Mouse (Mus musculus): Measurements from ENCODE around the gene Hcn3. TPM values are rescaled to one million over a fixed set of nuclear protein-coding genes. Genes with fewer than 3 reads are reported as not detected.
A peak's percentile ranks its signal among the peaks of the same experiment; 100 is the strongest.

The Hcn3 gene
- total RNA-seq, 1 experiment from 2014 or later: 0.47 TPM

DNA sequence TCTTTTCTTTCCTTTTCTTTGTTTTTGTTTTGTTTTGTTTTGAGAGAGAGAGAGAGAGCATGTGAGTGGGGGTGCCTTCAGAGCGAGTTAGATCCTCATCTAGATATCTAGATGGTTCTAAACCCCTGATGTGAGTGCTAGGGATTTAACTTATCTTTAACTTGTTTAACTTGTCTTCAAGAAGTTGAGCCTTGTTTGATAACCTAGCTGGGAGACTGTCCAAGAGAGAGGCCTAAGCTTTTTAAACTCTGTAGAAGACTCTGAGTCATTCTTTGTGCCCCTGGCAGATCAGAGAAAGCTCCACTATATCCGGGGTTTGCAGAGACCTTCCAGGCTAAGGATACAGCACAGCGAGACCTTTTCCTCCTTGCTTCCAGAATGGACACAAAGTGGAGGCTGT, 52.5 kb downstream of the Hcn3 start:
- no peak for ATAC-seq (ENCODE audit: extremely low read depth, insufficient number of reproducible peaks, low FRiP score, poor library complexity, severe bottlenecking)

DNA sequence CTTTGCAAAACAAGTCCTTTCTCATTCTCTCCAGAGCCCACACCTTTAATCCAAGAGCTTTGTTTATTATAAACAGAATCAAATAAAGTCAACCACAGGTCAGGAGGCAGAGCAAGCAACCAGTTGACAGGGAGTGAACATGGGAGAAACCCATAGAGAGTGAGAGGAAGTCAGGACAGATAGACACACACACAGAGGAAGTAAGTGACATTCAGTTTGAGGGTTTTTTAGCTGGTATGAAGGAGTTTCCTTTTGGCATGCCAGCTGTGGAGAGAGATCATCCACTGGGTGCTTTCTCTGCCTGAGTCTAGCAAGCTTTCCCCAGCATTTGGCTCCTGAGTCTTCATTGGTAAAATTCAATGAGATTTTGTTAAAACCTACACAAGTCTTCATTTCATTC, 53.1 kb downstream of the Hcn3 start:
- ATAC-seq (ENCODE audit: extremely low read depth, insufficient number of reproducible peaks, low FRiP score, poor library complexity, severe bottlenecking): no peak

DNA sequence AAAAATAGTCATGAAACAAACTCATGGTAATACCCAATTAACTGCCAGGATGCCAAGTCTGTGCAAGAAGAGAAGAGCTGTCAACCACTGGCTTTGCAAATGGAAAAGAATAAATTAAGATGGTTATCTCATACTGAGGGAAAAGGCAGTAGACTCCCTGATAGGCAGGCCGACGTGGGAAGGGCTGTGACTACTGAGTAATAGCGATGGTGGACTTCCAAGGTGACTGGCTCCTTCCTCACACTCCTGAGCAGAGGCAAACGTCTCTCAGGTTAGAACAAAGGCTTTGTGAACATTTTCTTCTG, 56.8 kb downstream of the Hcn3 start:
- no peak for ATAC-seq (ENCODE audit: extremely low read depth, insufficient number of reproducible peaks, low FRiP score, poor library complexity, severe bottlenecking)

DNA sequence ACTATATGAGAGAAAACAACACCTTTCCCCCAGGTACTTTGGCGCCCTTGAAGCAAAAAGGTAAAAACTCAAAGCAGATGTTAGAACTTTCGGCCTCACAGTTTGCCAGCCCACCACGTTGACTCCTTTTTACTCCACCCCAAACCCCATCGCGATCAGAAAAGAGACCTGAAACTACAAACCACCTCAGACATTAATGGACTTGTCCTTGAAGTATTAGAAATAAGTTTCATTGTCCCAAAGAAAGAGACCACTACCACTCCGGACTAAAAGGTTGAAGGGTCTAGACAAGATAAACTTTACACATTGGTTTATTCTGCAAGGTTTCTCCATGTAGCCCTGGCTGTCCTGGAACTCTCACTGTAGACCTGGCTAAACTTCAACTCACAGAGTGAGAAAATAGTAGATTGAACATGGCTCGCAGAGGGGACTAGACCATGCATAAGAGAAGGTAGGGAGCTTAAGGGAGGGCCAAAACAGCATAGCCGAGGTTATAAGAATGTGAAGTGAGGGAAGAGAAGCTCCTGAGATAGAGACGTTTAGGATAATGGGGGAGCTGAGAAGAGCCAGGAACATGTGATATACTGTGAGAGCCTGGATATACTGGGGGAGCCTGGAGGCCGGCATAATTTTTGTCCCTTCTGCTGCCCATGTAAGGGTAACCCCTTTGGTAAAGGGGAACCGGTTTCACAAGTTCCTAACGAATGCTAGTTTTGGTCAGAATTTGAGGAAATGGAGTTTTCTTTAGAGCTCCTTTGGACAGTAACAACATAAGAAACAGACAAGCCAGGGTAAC, 57.3 kb downstream of the Hcn3 start:
- ATAC-seq (ENCODE audit: extremely low read depth, insufficient number of reproducible peaks, low FRiP score, poor library complexity, severe bottlenecking): no peak

DNA sequence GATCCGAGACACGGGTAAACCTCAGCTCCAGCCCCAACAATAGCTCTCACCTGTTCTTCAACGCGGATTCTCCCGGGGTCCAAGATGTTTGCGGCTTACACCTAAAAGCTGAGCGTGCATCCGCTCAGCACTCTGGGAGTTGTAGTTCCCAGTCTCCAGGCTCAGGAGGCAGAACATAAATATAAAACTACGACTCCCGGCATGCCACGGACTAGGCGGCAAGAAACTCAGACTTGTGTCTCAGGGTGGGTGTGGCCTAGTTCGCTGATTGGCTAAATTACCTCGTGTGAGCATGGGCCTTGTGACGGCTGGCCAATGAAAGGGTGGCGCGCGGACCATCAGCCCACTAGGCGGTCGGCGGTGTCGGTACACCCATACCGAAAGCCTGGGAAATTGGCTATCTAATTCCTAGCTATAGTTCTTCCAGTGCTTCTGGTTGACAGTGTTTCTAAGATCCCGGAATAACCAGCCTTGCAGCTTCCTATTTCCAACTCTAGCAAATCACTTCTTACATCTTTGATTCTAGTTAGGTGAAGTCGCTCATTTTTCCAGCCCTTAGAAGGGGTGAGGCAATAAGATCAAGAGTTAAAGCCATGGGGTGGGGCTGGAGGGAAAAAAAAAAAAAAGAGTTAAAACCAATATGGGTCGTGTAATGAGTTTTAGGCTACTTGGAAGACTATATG, 58.0 kb downstream of the Hcn3 start, which contains the start of gene Fdps:
TSS of gene Fdps (minus strand) at position 148 of the 683 bp plus-strand sequence.
- peak; percentile 99 for ATAC-seq (ENCODE audit: extremely low read depth, insufficient number of reproducible peaks, low FRiP score, poor library complexity, severe bottlenecking)

DNA sequence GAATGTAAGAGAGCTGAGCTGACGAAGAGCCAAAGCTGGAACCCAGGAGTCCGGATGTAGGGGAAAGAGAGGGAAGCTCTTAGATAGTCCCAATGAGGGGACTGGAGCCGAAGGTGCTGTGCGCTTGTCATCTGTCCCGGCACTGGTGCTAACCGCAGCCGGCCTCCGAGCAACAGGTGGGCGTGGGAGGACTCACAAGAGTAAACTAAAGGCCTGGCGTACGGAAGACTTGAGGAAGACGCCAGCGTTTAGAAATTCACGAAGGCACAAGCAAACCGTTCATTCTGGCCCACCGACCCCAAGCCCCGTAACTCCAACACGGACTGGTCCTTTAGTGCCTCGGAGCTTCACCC, 58.6 kb downstream of the Hcn3 start:
- no peak for ATAC-seq (ENCODE audit: extremely low read depth, insufficient number of reproducible peaks, low FRiP score, poor library complexity, severe bottlenecking)

DNA sequence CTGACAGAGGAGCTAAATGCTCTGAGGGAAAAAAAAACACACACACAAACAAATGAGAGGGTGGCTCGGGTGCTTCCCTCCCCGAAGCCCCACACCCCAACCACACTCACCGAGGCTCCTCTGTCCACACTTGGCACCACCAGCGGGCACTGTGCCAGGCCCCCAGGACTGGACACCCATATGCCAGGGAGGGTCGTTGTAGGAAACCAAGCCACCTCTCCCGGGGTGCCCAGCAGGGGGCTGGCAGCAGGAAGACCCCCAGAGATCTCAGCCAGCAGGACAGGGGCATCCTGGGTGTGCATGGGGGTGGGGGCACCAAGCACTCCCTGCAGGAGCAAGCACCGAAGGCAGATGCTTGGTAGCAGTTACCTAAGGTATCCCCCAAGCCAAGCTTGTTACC, 59.2 kb downstream of the Hcn3 start, which contains the start of gene Gm43738:
TSS of gene Gm43738 (minus strand) at position 289 of the 400 bp plus-strand sequence.
- no peak for ATAC-seq (ENCODE audit: extremely low read depth, insufficient number of reproducible peaks, low FRiP score, poor library complexity, severe bottlenecking)

Other genes starting within 250 kb of the Hcn3 start
- gene Msto1, start 246.2 kb downstream of the Hcn3 start, total RNA-seq (2017): 8.5 and 12.8 TPM in 2 replicates
- gene Ash1l, start 209.6 kb downstream of the Hcn3 start, total RNA-seq (2017): 100 and 110 TPM in 2 replicates
- gene Dap3, start 209.0 kb downstream of the Hcn3 start, total RNA-seq (2017): 43.1 and 54.6 TPM in 2 replicates
- gene Rusc1, start 66.9 kb downstream of the Hcn3 start, total RNA-seq (2017): 29.6 and 30.8 TPM in 2 replicates
- not detected in 2 replicates for gene Gm43738, start 59.1 kb downstream of the Hcn3 start, total RNA-seq (2017)
- 20.7 and 26.5 TPM in 2 replicates for gene Fdps, start 58.2 kb downstream of the Hcn3 start, total RNA-seq (2017)
- gene Pklr, start 24.1 kb downstream of the Hcn3 start, total RNA-seq (2017): not detected in 2 replicates
- 159 and 180 TPM in 2 replicates for gene Clk2, start 4.6 kb upstream of the Hcn3 start, total RNA-seq (2017)
- 58.2 and 64.2 TPM in 2 replicates for gene Scamp3, start 17.3 kb upstream of the Hcn3 start, total RNA-seq (2017)
- gene Fam189b, start 22.9 kb upstream of the Hcn3 start, total RNA-seq (2017): 7.7 and 8.2 TPM in 2 replicates
- gene Gba, start 42.7 kb upstream of the Hcn3 start, total RNA-seq (2017): 73.5 and 76.0 TPM in 2 replicates
- gene Thbs3, start 55.0 kb upstream of the Hcn3 start, total RNA-seq (2017): 2.0 and 5.8 TPM in 2 replicates
- 65.6 and 83.4 TPM in 2 replicates for gene Mtx1, start 66.9 kb upstream of the Hcn3 start, total RNA-seq (2017)
- gene Muc1, start 68.9 kb upstream of the Hcn3 start, total RNA-seq (2017): 4.5 and 7.1 TPM in 2 replicates
- gene Krtcap2, start 85.8 kb upstream of the Hcn3 start, total RNA-seq (2017): 52.2 and 53.9 TPM in 2 replicates
- gene Trim46, start 86.1 kb upstream of the Hcn3 start, total RNA-seq (2017): 2.2 and 2.3 TPM in 2 replicates
- gene Dpm3, start 99.2 kb upstream of the Hcn3 start, total RNA-seq (2017): 25.7 and 30.4 TPM in 2 replicates
- gene Slc50a1, start 110.4 kb upstream of the Hcn3 start, total RNA-seq (2017): 99.3 and 112 TPM in 2 replicates
- 1.3 TPM in 1 of 2 replicates, not detected in the other for gene Efna1, start 120.9 kb upstream of the Hcn3 start, total RNA-seq (2017)
- not detected in 2 replicates for gene Efna3, start 162.8 kb upstream of the Hcn3 start, total RNA-seq (2017)
- not detected in 2 replicates for gene Efna4, start 177.8 kb upstream of the Hcn3 start, total RNA-seq (2017)
- gene Adam15, start 189.8 kb upstream of the Hcn3 start, total RNA-seq (2017): 28.9 and 55.5 TPM in 2 replicates
- not detected in 2 replicates for gene Dcst2, start 201.8 kb upstream of the Hcn3 start, total RNA-seq (2017)
- not detected in 2 replicates for gene Dcst1, start 205.1 kb upstream of the Hcn3 start, total RNA-seq (2017)
- gene Zbtb7b, start 234.6 kb upstream of the Hcn3 start, total RNA-seq (2017): 90.9 and 120 TPM in 2 replicates
- 2.2 and 5.7 TPM in 2 replicates for gene Lenep, start 242.6 kb upstream of the Hcn3 start, total RNA-seq (2017)